Mouse (Mus musculus) liver, embryonic 13.5 days (tissue): ENCODE results near the gene Tectb. TPM values are rescaled to one million over a fixed set of nuclear protein-coding genes. Genes with fewer than 3 reads are reported as not detected.
"Not testable (repeated sequence)": the region's sequence is repeated elsewhere in the genome, so short reads cannot be mapped to it uniquely, and the experiment has no call there.

ENCODE experiments used
- ATAC-seq: fragments of 200-750 bp; cut with Nextera tagmentation; 2 replicates; pipeline ENCODE4 v1.8.0; 2017; ENCODE audit warnings: low read depth, mild to moderate bottlenecking, moderate number of reproducible peaks, moderate library complexity
- DNase-seq: peaks from one replicate; pipeline ENCODE4 v3.0.0; 2022
- H3K27ac ChIP-seq: fragments of 300-500 bp; sonication (generic); 2 replicates; pipeline ENCODE4 v1.5.1; 2015; ENCODE audit warnings: moderate library complexity, mild to moderate bottlenecking, inconsistent platforms
- H3K27me3 ChIP-seq: fragments of 300-500 bp; sonication (generic); 2 replicates; pipeline ENCODE4 v1.6.1; 2015; ENCODE audit warnings: mild to moderate bottlenecking, inconsistent platforms
- H3K36me3 ChIP-seq: fragments of 300-500 bp; sonication (generic); 2 replicates; pipeline ENCODE4 v1.6.1; 2015; ENCODE audit warnings: mild to moderate bottlenecking, inconsistent platforms
- H3K4me1 ChIP-seq: fragments of 300-500 bp; sonication (generic); replicated peaks from 2 replicates; pipeline ENCODE4 v1.6.1; 2015; ENCODE audit warnings: inconsistent platforms
- H3K4me2 ChIP-seq: fragments of 300-500 bp; sonication (generic); 2 replicates; pipeline ENCODE4 v1.6.1; 2015; ENCODE audit warnings: inconsistent platforms, mild to moderate bottlenecking, moderate library complexity
- H3K4me3 ChIP-seq: fragments of 300-500 bp; sonication (generic); replicated peaks from 2 replicates; pipeline ENCODE4 v1.5.1; 2015; ENCODE audit warnings: mild to moderate bottlenecking, inconsistent platforms
- H3K9ac ChIP-seq: fragments of 300-500 bp; sonication (generic); 2 replicates; pipeline ENCODE4 v1.6.1; 2015; ENCODE audit warnings: mild to moderate bottlenecking, inconsistent platforms
- H3K9me3 ChIP-seq: fragments of 300-500 bp; sonication (generic); replicated peaks from 2 replicates; pipeline ENCODE4 v1.6.1; 2016; ENCODE audit warnings: inconsistent platforms
- WGBS: fragments of 180-500 bp; shearing (Covaris S2); methylation state at CpG from one replicate; pipeline ENCODE4 v1.1.7; 2015; ENCODE audit not compliant: insufficient replicate concordance; 5-methylcytosine and 5-hydroxymethylcytosine counted together
- polyA plus RNA-seq: library from polyadenylated mRNA; unstranded; fragments of >200 nt; fragmentation: Nextera tagmentation; extraction: Ambion mirVana; gene quantifications from 2 replicates; pipeline ENCODE4 v1.2.1, GENCODE M21; 2015

The Tectb gene
- polyA plus RNA-seq, 1 experiment from 2014 or later: not detected

DNA sequence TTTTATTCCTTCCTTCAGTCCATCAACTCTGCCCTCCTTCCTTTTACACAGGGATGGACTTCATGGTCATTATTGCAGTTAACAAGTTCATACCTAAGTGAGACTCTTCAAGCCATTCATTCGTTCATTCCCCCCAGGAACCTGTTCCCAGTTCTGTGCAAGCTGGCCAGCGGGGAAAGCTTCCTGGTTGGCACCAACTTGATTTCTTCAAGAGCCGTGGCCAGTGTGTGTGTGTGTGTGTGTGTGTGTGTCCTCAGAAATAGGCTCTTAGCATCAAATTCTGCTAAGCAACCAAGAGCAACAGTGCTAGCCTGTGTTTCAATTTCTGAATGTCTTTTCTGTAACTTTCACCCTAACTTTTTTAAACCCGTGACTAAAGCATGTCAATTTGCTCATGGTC lies 14.6 kb upstream of the Tectb start:
- H3K4me1 ChIP-seq: peaks cover 5% of the 10 kb centered on the region; the same call in 1 of the 2 replicates
- DNase-seq (no peak), ATAC-seq (no peak)
- H3K36me3 ChIP-seq: no peaks in the 10 kb centered on the region
- H3K4me3 ChIP-seq: no peak overlapping the region
- H3K9me3 ChIP-seq: 0 out of 2 replicates have a peak, but pooled peaks cover 4% of the 10 kb centered on the region
- H3K27me3 ChIP-seq: no peaks in the 10 kb centered on the region
- H3K9ac ChIP-seq: no peak overlapping the region
- 59% methylated on average over 4 of the region's 4 CpGs for WGBS
- no peak overlapping the region for H3K4me2 ChIP-seq
- no peak overlapping the region for H3K27ac ChIP-seq

DNA sequence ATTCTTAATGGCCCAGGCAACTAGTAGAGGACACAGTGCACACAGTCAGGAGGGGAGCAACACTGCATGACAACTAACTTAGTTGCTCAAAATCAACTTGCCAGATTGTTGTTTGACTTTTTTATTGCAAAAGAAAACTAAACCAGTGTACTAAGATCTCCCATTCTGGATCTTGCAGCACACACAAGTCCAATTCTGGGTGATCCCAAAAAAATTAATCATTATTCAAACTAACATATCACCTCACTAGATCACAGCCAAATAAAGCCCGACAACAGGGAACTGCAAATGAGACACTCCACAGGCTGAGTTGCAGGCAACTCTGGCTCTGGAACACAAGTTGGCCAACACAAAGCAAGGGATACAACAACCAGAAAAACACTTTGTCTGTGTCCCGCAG lies 13.8 kb upstream of the Tectb start:
- Histone ChIP-seq H3K9ac (no peak overlapping the region), H3K4me3 (no peak overlapping the region), H3K4me1 (peaks cover 5% of the 10 kb centered on the region; the same call in 1 of the 2 replicates), H3K27me3 (no peaks in the 10 kb centered on the region), H3K27ac (no peak overlapping the region), H3K36me3 (no peaks in the 10 kb centered on the region), H3K4me2 (no peak overlapping the region), H3K9me3 (0 out of 2 replicates have a peak, but pooled peaks cover 4% of the 10 kb centered on the region)
- 68% methylated on average over 2 of the region's 2 CpGs for WGBS
- ATAC-seq: no peak
- DNase-seq: no peak

- Histone ChIP-seq H3K4me3 (no peak overlapping the region), H3K9me3 (0 out of 2 replicates have a peak, but pooled peaks cover 4% of the 10 kb centered on the region), H3K4me1 (peaks cover 5% of the 10 kb centered on the region; the same call in 1 of the 2 replicates), H3K27ac (no peak overlapping the region), H3K27me3 (no peaks in the 10 kb centered on the region), H3K36me3 (no peaks in the 10 kb centered on the region), H3K4me2 (no peak overlapping the region), H3K9ac (no peak overlapping the region)
- ATAC-seq (no peak), DNase-seq (no peak)
- WGBS: 31% methylated on average over 2 of the region's 2 CpGs
Observed at GRCm38 (mm10) chr19:55167741-55168140, 12.8 kb upstream of the Tectb start.

GRCm38 (mm10) chr19:55168360-55168759 lies 12.2 kb upstream of the Tectb start:
- Histone ChIP-seq H3K4me2 (no peak overlapping the region), H3K27me3 (no peaks in the 10 kb centered on the region)

DNA sequence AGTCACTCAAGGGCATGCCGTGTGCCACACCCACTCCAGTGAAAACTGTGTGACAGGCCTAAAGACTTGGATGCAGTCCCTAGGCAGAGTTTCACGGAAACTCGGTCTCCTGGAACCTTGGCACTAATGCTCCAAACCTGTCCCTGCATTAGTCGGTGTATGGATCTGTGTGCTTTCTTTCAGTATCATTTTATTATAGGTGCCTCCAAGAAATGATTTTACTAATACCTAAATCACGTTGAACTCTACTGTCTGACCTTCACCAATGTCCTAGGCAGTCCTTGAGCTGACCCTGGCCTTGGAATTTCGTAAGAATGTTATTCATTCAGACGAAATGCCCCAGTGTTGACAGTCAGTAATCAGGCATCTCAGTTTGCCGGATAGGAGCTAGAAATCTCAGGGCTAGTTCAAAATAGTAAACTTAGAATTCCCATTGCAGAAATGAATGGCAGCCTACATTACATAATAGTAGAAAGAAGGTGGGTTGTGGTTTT lies 11.2 kb upstream of the Tectb start:
- not testable (repeated sequence) for H3K9ac ChIP-seq

More at GRCm38 (mm10) chr19:55168360-55168759, 12.2 kb upstream of the Tectb start:
- no peaks in the 10 kb centered on the region for H3K36me3 ChIP-seq
- H3K9me3 ChIP-seq: 0 out of 2 replicates have a peak, but pooled peaks cover 4% of the 10 kb centered on the region
- ATAC-seq (no peak), DNase-seq (no peak)
- no peak overlapping the region for H3K9ac ChIP-seq
- H3K27ac ChIP-seq: no peak overlapping the region
- 63% methylated on average over 6 of the region's 6 CpGs for WGBS
- H3K4me1 ChIP-seq: peaks cover 5% of the 10 kb centered on the region; the same call in 1 of the 2 replicates
- no peak overlapping the region for H3K4me3 ChIP-seq

DNA sequence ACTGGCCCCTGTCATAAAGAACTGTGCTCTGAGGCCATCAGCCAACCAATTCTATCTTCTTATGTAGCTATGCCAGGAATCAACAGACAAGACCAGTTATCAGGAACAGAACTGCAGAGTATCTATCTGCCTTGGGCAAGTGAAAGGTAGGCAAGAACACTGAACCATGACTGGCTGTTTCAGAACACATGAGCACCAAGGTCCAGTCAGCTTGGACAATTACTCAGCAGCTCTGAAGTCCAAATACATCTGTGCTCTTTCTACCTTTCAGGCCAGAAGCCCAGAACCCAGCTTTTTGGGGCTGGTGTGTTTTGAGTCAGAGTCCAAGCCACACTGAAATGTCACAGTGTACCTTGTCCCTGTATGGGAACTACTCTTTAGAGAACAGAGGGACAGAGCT lies 10.1 kb upstream of the Tectb start:
- peaks cover 2% of the 10 kb centered on the region; the same call in 1 of the 2 replicates for H3K4me1 ChIP-seq
- no peak for ATAC-seq
- H3K27me3 ChIP-seq: no peaks in the 10 kb centered on the region
- no peak for DNase-seq
- H3K27ac ChIP-seq: no peak overlapping the region
- no peak overlapping the region for H3K4me2 ChIP-seq
- no peak overlapping the region for H3K4me3 ChIP-seq
- H3K9me3 ChIP-seq: 0 out of 2 replicates have a peak, but pooled peaks cover 4% of the 10 kb centered on the region
- no peaks in the 10 kb centered on the region for H3K36me3 ChIP-seq
- no peak overlapping the region for H3K9ac ChIP-seq

More for the DNA sequence above, 11.2 kb upstream of the Tectb start:
- H3K4me2 ChIP-seq, H3K4me1 ChIP-seq, H3K9me3 ChIP-seq, ATAC-seq, H3K27me3 ChIP-seq, H3K4me3 ChIP-seq, DNase-seq, H3K27ac ChIP-seq, H3K36me3 ChIP-seq: not testable (repeated sequence)
- 69% methylated on average over 8 of the region's 8 CpGs for WGBS

GRCm38 (mm10) chr19:55171585-55171984 lies 8.9 kb upstream of the Tectb start:
- no peak overlapping the region for H3K4me3 ChIP-seq
- WGBS: 52% methylated on average over 1 of the region's 1 CpGs
- H3K27me3 ChIP-seq: no peaks in the 10 kb centered on the region
- 0 out of 2 replicates have a peak, but pooled peaks cover 4% of the 10 kb centered on the region for H3K9me3 ChIP-seq
- ATAC-seq: no peak
- no peak overlapping the region for H3K9ac ChIP-seq
- H3K4me1 ChIP-seq: no peaks in the 10 kb centered on the region
- no peaks in the 10 kb centered on the region for H3K36me3 ChIP-seq
- H3K4me2 ChIP-seq: no peak overlapping the region
- no peak overlapping the region for H3K27ac ChIP-seq
- no peak for DNase-seq

GRCm38 (mm10) chr19:55177143-55177542 lies 3.4 kb upstream of the Tectb start:
- no peak overlapping the region for H3K9ac ChIP-seq
- 74% methylated on average over 3 of the region's 3 CpGs for WGBS
- DNase-seq: no peak
- H3K4me3 ChIP-seq: no peak overlapping the region
- no peaks in the 10 kb centered on the region for H3K4me1 ChIP-seq
- H3K9me3 ChIP-seq: no peaks in the 10 kb centered on the region
- H3K4me2 ChIP-seq: no peak overlapping the region
- H3K27me3 ChIP-seq: no peaks in the 10 kb centered on the region
- no peak overlapping the region for H3K27ac ChIP-seq
- no peak for ATAC-seq
- H3K36me3 ChIP-seq: no peaks in the 10 kb centered on the region

GRCm38 (mm10) chr19:55184442-55184841 lies 3.9 kb downstream of the Tectb start:
- no peak overlapping the region for H3K4me3 ChIP-seq
- no peaks in the 10 kb centered on the region for H3K36me3 ChIP-seq
- no peaks in the 10 kb centered on the region for H3K27me3 ChIP-seq
- H3K9me3 ChIP-seq: no peaks in the 10 kb centered on the region
- H3K27ac ChIP-seq: no peak overlapping the region
- no peak overlapping the region for H3K4me2 ChIP-seq
- DNase-seq (no peak), ATAC-seq (no peak)
- H3K4me1 ChIP-seq: no peaks in the 10 kb centered on the region
- 70% methylated on average over 7 of the region's 7 CpGs for WGBS
- H3K9ac ChIP-seq: no peak overlapping the region

- H3K4me3 ChIP-seq: no peak overlapping the region
- H3K4me1 ChIP-seq: no peaks in the 10 kb centered on the region
- no peaks in the 10 kb centered on the region for H3K9me3 ChIP-seq
- no peaks in the 10 kb centered on the region for H3K27me3 ChIP-seq
- no peak for ATAC-seq
- WGBS: 70% methylated on average over 7 of the region's 7 CpGs
- H3K27ac ChIP-seq: no peak overlapping the region
- no peak overlapping the region for H3K4me2 ChIP-seq
- no peaks in the 10 kb centered on the region for H3K36me3 ChIP-seq
- no peak for DNase-seq
- H3K9ac ChIP-seq: no peak overlapping the region
Observed at GRCm38 (mm10) chr19:55185074-55185473, 4.5 kb downstream of the Tectb start.

GRCm38 (mm10) chr19:55185651-55186050 lies 5.1 kb downstream of the Tectb start:
- Histone ChIP-seq H3K27ac (no peak overlapping the region), H3K4me3 (no peak overlapping the region), H3K9me3 (no peaks in the 10 kb centered on the region), H3K36me3 (no peaks in the 10 kb centered on the region), H3K27me3 (no peaks in the 10 kb centered on the region), H3K9ac (no peak overlapping the region), H3K4me1 (no peaks in the 10 kb centered on the region), H3K4me2 (no peak overlapping the region)
- ATAC-seq (no peak), DNase-seq (no peak)
- WGBS: 57% methylated on average over 3 of the region's 3 CpGs

- Histone ChIP-seq H3K27ac (no peak overlapping the region), H3K4me1 (peaks cover 14% of the 10 kb centered on the region), H3K4me2 (no peak overlapping the region), H3K9ac (no peak overlapping the region), H3K27me3 (no peaks in the 10 kb centered on the region), H3K4me3 (no peak overlapping the region), H3K9me3 (no peaks in the 10 kb centered on the region), H3K36me3 (no peaks in the 10 kb centered on the region)
- no peak for ATAC-seq
- 62% methylated on average over 5 of the region's 5 CpGs for WGBS
- DNase-seq: no peak
Observed at GRCm38 (mm10) chr19:55190065-55190464, 9.5 kb downstream of the Tectb start.
